Mouse (Mus musculus) liver, adult 2 months (tissue): ENCODE measurements at regions not wholly inside any gene's neighbourhood (a gene's known extent, or its start where the extent isn't known, plus 50 kb on each side); places are given as distances from the start of the nearest gene placed in this dataset.

ENCODE experiments used
- CTCF ChIP-seq: fragments of 200-500 bp; IDR thresholded peaks from 2 replicates; pipeline ENCODE4 v1.5.1; 2011; ENCODE audit warnings: low read depth, low read length, control low read depth
- POLR2A ChIP-seq: fragments of 200-500 bp; IDR thresholded peaks from 2 replicates; pipeline ENCODE4 v1.6.1; 2011; ENCODE audit warnings: low read length, control low read depth; ENCODE audit not compliant: insufficient read depth; ENCODE audit errors: extremely low read depth

DNA sequence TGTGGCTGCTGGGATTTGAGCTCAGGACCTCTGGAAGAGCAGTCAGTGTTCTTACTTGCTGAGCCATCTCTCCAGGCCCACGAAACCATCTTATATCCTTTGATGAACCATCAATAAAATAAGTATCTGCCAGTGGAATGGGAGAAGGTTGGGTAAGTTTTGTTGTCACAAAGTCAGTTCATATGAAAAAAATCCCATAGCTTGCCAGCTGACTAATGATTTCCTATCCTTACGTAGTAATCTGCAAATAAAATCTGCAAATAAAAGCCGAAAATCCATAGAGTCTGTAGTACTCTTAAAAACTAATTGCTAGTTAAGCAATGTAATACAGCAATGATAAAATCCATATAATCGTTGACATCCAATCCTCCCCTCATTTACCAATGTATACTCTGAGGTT lies 50.8 kb upstream of the B3galnt1 start:
- TF ChIP-seq CTCF (no peak), POLR2A (no peak)
